Mouse (Mus musculus) adrenal gland, adult (tissue): ENCODE results near the gene Dcakd.

Experiments used
- DNase-seq, 2 experiments: peaks; one replicate each; pipeline ENCODE4 v3.0.0; 2022 to 2023; ENCODE audit warnings: low spot score in 1 of 2; ENCODE audit not compliant: inconsistent age in 2 of 2

Dcakd gene

DNA sequence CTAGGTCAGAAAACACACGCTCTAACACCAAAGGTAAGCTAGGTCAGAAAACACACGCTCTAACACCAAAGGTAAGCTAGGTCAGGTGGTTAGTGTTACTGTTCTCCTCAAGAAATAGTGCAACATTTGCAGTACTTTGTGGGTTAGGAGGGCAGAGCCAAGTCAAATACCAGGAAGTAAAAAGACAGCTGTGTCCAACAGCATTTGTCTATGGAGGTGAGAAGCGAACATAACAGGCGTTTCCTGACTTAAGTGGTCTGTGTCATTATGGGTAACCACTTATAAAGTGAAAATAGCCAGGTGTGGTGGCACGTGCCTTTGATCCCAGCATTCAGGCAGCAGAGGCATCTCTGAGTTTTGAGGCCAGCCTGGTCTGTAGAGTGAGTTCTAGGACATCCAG lies 21.5 kb upstream of the Dcakd start:
- no peak for DNase-seq

DNA sequence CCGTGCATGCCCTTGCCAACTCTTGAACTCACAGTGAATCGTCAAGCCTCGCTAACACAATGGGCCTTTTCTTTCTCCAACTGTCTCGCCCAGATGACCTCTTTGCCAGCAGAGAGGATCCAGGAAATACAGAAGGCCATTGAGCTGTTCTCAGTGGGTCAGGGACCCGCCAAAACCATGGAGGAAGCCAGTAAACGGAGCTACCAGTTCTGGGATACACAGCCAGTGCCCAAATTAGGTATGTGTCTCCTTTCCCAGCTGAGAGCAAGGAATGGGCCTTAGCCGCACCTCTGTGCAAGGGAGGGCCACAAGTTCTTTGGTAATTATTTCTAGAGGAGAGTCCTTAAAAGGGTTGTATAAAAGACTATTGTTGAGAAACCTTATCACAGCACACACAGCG lies 18.2 kb upstream of the Dcakd start:
- DNase-seq = no peak

- DNase-seq = no peak
These were observed 15.8 kb upstream of the Dcakd start for GRCm38 (mm10) chr11:103043982-103044381.

DNA sequence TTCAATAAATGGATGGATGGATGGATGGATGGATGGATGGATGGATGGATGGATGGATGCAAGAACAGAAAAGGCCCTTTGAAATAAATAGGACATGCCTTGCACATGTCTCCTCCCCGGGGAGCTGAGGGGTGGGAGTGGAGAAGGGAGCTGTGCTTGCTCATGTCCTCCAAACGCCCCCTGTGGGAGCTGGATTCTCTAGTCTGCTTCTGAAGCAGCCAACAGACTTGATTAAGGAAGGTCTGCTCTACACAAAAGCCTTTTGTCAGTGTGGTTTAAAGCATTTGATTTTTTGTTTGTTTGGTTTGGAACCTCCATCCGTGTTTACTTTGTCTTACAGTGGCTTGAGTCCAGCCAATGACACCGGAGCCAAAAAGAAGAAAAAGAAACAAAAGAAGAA lies 14.7 kb upstream of the Dcakd start:
- no peak for DNase-seq

DNA sequence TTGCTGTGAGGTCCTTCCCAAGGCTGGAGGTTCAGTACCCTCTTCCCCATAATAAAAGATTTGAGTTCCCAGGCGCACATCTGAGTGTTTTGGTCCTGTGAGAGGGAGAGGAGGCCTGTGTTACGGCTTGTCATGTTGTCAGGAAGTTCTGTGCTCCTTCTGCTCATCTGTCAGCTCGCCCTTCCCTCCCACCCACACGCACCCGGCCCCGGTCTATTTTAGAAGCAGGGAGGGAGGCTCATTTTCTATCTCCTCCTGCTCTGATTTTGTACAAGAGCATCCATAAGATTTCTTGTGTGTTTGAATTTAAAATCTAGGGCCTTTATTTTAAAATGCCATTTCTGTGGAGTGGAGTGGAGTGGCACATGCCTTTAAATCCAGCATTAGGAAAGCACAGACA lies 9.9 kb upstream of the Dcakd start:
- DNase-seq = no peak

DNA sequence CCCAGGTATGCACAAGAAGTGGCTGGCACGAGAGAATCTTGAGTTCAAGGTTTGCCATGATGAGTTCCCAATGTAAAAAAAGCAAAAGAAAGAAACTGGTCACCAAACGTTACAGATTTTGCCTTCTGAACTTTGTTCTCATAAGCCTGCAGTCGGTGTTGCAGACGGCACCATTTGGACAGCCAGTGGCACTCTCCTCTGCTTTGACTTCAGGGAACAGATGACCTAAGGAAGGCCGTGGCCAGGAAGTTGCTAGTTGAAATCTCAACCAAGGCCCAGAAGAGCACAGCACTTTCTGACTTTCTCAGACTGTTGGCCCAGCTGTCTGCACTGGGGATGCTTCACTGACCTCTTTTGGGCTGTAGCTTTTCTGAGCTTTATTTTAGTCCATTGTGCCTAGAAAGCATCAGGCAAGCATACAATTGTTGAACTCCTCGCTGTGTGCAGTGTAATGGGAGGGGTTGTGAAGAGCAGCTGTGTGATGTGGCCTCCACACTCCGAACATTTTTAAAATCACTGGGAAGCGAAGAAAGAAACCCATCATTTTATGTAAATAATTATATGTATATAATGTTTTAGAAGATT lies 8.8 kb upstream of the Dcakd start:
- DNase-seq = no peak

DNA sequence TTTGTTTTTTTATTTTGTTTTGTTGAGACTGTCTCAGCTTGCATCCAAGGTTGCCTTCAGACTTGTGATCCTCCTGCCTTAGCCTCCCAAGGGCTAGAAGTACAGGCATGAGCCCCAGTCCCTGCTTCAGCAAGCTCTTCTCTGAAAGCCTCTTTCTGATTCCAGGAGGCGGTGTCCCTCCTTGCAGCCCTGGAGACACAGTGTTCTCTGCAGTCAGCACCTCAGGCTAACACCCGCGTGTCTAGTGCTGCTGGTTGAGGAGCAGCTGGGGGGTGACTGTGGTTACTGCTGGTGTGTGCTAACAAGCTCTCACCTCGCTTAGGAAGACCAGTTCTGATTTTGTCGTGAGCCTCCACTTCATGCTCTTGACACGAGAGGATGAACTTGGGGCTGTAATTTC lies 6.9 kb upstream of the Dcakd start:
- DNase-seq = no peak

DNA sequence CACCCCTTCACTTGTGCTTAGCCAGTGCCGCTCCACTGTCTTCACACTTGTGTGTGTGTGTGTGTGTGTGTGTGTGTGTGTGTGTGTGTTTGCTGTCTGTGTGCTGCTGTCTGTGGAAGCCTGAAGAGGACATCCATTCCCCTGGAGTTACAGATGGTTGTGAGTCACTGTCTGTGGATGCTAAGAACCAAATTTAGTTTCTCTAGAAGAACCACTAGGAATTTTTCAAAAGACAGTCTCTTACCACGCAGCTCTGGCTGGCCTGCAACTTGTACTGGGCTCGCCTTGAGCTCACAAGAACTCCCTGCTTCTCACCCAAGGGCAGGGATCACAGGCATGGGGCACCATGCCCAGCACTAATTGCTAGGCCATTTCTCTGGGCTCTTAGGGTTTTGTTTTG lies 4.9 kb upstream of the Dcakd start:
- DNase-seq = peak; percentile 57 to 70

GRCm38 (mm10) chr11:103027570-103028175 lies 460 bp downstream of the Dcakd start:
- DNase-seq = peak in 1 of 2 experiments; percentile 56

- DNase-seq = peak in 1 of 2 experiments; percentile 83
These were observed 1.2 kb downstream of the Dcakd start for GRCm38 (mm10) chr11:103026901-103027300.

- DNase-seq = no peak
These were observed 4.2 kb downstream of the Dcakd start for GRCm38 (mm10) chr11:103023974-103024373.

DNA sequence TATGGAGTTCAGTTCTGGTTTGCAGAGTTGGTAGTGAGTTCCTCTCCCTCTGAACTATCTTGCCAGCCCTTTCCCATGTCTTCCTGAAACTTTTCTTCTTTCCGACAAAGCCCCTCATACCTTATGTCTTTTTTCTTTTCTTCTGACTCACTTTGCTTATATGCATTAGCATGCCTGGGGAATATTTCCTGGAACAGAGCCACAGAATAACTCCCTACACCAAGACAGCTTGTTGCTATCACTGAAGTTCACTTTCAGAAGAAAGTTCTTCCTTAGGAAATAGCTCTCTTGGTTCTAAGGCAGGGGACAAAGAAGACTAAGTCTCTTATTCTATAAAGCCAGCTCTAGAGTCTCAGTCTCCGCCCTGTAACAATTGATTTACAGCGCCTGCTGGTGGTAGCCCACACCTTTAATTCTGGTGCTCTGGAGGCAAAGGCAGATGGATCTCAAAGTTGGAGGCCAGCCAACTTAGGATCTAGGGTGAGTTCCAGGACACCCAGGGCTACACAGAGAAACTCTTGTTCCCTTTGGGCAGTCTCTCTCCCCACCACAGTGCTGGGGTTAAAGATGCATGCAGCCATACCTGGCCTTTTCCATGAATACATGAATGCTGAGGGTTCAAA lies 7.3 kb downstream of the Dcakd start:
- no peak for DNase-seq

GRCm38 (mm10) chr11:103019325-103019724 lies 8.8 kb downstream of the Dcakd start:
- no peak for DNase-seq

GRCm38 (mm10) chr11:103018860-103019259 lies 9.3 kb downstream of the Dcakd start:
- peak; percentile 49 to 62 for DNase-seq

DNA sequence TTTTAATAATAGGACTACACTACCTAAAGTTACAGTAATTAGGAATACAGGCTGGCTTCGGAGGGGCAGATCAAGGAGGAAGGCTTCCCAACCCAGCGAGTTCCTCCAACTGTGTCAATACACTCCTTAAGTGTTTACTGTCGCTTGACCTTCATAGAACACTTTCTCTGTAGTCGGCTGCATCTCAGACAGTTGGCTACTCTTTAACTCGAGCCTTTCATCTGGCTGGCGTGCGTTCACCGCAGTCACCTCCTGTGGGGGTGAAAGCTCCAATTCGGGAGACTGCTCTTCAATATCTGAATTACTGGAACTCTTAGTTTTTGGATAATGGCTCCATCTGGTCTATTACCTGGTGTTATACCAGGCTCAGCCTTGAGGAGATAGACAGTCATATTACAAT lies 10.5 kb downstream of the Dcakd start:
- DNase-seq = peak in 1 of 2 experiments; percentile 53

GRCm38 (mm10) chr11:103016930-103017329 lies 11.2 kb downstream of the Dcakd start:
- DNase-seq = peak; percentile 98 to 99

DNA sequence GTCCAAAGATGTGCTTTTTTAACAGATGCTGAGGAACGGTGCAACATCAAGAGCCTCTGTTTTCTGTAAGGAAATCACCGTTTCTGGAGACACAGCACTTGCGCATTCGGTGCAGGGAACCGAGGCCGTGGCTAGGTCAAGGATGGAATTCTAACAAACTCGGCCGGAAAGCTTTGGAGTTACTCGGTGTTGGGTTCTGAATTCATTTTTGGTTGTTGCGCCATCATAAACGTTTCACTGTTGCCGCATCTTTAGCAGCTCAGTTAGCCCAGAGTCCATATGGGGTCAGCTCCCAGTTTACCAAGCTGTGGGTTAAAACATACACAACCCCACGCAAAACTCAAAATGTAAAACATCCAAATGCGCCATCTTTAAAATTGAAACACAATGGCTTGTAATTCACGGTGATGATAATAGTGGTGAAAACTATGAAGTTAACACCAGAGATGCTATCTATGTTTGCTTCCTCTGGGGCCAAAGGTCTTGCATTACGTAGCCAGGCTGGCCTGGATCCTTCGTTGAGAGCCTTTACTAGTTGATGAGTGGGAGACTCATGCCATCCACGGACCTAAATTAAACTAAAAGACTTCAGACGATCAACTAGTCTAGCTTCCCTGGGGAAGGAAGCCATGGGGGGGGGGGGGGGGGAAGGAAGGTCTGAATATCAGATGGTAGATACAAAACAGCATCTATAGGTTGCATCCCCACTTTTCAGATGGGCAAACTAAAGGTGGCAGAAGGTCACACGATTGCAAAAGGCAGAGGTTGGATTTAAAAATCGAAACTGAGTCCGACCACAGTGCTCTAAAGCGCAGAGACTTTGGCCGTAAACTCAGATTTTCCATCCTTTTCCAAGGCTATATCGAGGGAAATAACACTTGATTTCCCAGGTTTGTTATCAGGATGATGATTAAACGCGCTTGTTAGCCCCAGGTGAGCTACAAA lies 12.0 kb downstream of the Dcakd start:
- DNase-seq = peak in 1 of 2 experiments; percentile 68

GRCm38 (mm10) chr11:103011206-103011497 lies 17.0 kb downstream of the Dcakd start:
- no peak for DNase-seq

GRCm38 (mm10) chr11:103010454-103011205 lies 17.5 kb downstream of the Dcakd start:
- no peak for DNase-seq

- DNase-seq = peak in 1 of 2 experiments; percentile 49
These were observed 18.9 kb downstream of the Dcakd start for GRCm38 (mm10) chr11:103009208-103009607.

DNA sequence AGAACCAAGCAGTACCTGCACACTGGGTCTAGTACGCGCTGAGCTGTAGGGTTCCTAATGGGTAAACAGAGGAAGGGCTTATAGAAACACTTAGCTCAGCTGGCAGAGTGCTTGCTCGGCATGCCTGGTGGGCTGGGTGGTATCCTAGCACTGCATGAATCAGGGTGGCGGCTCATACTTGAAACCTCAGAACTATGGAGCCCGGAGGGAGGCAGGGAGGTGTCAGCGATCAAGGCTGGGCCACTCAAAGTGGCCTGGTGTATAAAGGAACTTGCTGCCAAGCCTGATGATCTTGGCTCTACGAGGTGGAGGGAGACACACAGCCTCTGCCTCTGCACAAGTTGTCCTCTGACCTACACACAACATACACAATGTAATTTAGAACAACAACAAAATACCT lies 19.6 kb downstream of the Dcakd start:
- DNase-seq = no peak
